Mouse (Mus musculus) neural tube, embryonic 14.5 days (tissue): Measurements from ENCODE around the gene Tnfrsf1b. TPM values are rescaled to one million over a fixed set of nuclear protein-coding genes. Genes with fewer than 3 reads are reported as not detected.

Experiments used
- ATAC-seq: fragments of 200-750 bp; cut with Nextera tagmentation; 2 replicates; pipeline ENCODE4 v1.8.0; 2017; ENCODE audit warnings: low read depth, mild to moderate bottlenecking, moderate TSS enrichment, moderate library complexity
- H3K27ac ChIP-seq: fragments of 300-500 bp; sonication (generic); 2 replicates; pipeline ENCODE4 v1.5.1; 2014; ENCODE audit warnings: low read depth, mild to moderate bottlenecking, control low read depth, low read length, moderate library complexity, mixed read lengths
- H3K27me3 ChIP-seq: fragments of 300-500 bp; sonication (generic); 2 replicates; pipeline ENCODE4 v1.6.1; 2014; ENCODE audit warnings: low read length; ENCODE audit not compliant: control insufficient read depth, insufficient read depth
- H3K36me3 ChIP-seq: fragments of 300-500 bp; sonication (generic); 2 replicates; pipeline ENCODE4 v1.6.1; 2014; ENCODE audit warnings: low read length, mixed read lengths; ENCODE audit not compliant: control insufficient read depth, insufficient read depth
- H3K4me1 ChIP-seq: fragments of 300-500 bp; sonication (generic); 2 replicates; pipeline ENCODE4 v1.6.1; 2014; ENCODE audit warnings: low read length; ENCODE audit not compliant: control insufficient read depth, insufficient read depth
- H3K4me2 ChIP-seq: fragments of 300-500 bp; sonication (generic); 2 replicates; pipeline ENCODE4 v1.6.1; 2014; ENCODE audit warnings: mild to moderate bottlenecking, low read depth, low read length, control low read depth
- H3K4me3 ChIP-seq: fragments of 300-500 bp; sonication (generic); 2 replicates; pipeline ENCODE4 v1.5.1; 2014; ENCODE audit warnings: low read depth, low read length, control low read depth, mixed read lengths
- H3K9ac ChIP-seq: fragments of 300-500 bp; sonication (generic); replicated peaks from 2 replicates; pipeline ENCODE4 v1.6.1; 2014; ENCODE audit warnings: low read depth, mild to moderate bottlenecking, control low read depth, low read length, mixed read lengths
- H3K9me3 ChIP-seq: fragments of 300-500 bp; sonication (generic); 2 replicates; pipeline ENCODE4 v1.6.1; 2016; ENCODE audit warnings: low read length; ENCODE audit not compliant: control insufficient read depth
- WGBS: fragments of 180-500 bp; shearing (Covaris S2); extraction: QIAGEN DNeasy Blood & Tissue Kit; methylation state at CpG from one replicate; pipeline ENCODE4 v1.1.7; 2014; 5-methylcytosine and 5-hydroxymethylcytosine counted together
- polyA plus RNA-seq: library from polyadenylated mRNA; unstranded; fragments of >200 nt; fragmentation: Nextera tagmentation; extraction: Ambion mirVana; gene quantifications from 2 replicates; pipeline ENCODE4 v1.2.1, GENCODE M21; 2014

The Tnfrsf1b gene
- polyA plus RNA-seq, 1 experiment from 2014 or later: 3.6 TPM

DNA sequence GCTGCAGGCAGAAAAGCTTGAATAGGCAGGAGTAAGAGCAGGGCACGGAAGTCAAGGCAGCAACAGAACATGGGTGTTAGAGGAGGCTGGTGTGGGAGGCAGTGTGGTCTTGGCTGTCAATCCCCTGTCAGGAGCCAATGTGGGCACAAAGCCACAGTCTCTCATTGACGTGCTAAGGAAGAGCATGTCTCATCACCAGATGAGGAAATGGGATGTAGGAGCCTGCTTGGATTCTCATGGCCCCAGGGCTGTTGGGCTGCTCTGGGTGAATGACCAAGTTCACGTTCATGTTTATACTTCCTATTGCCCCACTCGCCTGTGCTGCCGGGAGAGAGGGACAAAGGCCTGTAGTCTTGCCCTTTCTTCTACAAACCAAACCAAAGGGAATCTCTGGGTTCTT is 28.8 kb downstream of the Tnfrsf1b start:
- H3K9me3 ChIP-seq: no peaks in the 10 kb centered on the region
- ATAC-seq: no peak
- H3K4me3 ChIP-seq: no peak overlapping the region
- WGBS: 71% methylated on average over 5 of the region's 5 CpGs
- no peak overlapping the region for H3K4me2 ChIP-seq
- no peak overlapping the region for H3K9ac ChIP-seq
- no peaks in the 10 kb centered on the region for H3K27me3 ChIP-seq
- no peaks in the 10 kb centered on the region for H3K4me1 ChIP-seq
- H3K27ac ChIP-seq: no peak overlapping the region
- no peaks in the 10 kb centered on the region for H3K36me3 ChIP-seq

GRCm38 (mm10) chr4:145217046-145217445 is 29.6 kb downstream of the Tnfrsf1b start:
- H3K9ac ChIP-seq: no peak overlapping the region
- ATAC-seq: no peak
- H3K4me1 ChIP-seq: no peaks in the 10 kb centered on the region
- H3K4me3 ChIP-seq: no peak overlapping the region
- no peaks in the 10 kb centered on the region for H3K27me3 ChIP-seq
- H3K4me2 ChIP-seq: no peak overlapping the region
- H3K36me3 ChIP-seq: no peaks in the 10 kb centered on the region
- 60% methylated on average over 6 of the region's 6 CpGs for WGBS
- H3K27ac ChIP-seq: no peak overlapping the region
- H3K9me3 ChIP-seq: no peaks in the 10 kb centered on the region

DNA sequence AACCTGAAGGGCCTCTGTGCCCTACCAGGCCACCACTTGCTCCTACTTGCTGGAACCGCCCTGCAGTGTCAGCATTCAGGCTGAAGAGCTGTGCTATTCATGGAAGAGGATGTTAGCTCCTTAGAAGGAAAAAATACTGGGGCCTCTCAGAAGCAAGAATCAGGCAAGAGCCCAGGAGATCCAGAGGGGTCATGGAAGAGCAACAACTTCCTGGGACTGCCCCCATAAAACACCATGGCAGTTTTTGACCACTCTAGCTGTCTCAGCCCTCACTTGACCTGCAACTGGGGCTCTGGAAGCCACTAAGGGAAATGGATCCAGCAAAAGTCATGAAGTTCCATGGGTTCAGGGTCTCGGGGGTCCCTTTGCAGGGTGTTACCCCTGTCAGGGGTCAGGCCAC is 31.3 kb downstream of the Tnfrsf1b start:
- Histone ChIP-seq H3K36me3 (no peaks in the 10 kb centered on the region), H3K9me3 (no peaks in the 10 kb centered on the region), H3K27ac (no peak overlapping the region), H3K27me3 (no peaks in the 10 kb centered on the region), H3K9ac (no peak overlapping the region), H3K4me2 (no peak overlapping the region), H3K4me1 (no peaks in the 10 kb centered on the region), H3K4me3 (no peak overlapping the region)
- no peak for ATAC-seq
- 87% methylated on average over 2 of the region's 2 CpGs for WGBS

GRCm38 (mm10) chr4:145214786-145215174 is 31.9 kb downstream of the Tnfrsf1b start:
- WGBS: 40% methylated on average over 6 of the region's 6 CpGs
- no peak overlapping the region for H3K4me3 ChIP-seq

DNA sequence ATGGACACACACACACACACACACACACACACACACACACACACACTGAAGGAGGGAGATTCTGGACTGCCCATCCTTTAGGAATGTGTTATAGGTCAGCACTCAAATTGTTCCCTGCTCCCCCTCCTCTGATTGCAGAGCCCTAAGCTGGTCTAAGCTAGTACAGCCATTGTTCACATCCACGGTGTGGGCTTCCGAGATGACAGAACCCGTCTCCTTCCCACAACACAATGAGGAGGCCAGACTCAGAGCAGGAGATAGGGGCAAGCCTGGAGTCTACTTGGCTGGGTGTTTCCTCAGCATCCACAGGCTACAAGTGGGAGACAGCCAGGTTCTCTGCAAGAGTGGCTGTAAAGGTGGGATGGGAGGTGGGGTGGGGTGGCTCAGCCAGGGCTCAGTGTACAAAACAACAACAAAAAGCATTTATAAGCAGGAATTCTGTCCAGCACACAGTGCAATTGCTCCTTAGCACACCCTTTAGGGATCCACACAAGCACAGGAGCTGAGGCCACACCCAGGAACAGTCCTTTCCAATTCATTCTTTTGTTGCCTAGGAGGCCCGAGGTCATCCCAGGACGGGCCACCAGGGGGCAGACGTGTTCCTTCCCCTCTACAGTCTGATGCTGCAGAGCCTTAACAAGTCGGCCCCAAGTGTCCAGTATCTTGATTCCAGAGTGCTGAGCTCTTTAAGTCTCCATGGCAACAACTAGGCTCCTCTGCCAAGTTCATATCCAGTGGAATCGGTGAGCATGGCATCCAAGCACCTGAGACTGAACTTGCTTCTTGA is 32.5 kb downstream of the Tnfrsf1b start:
- Histone ChIP-seq H3K9ac (no peak overlapping the region; the same call in 1 of the 2 replicates), H3K4me2 (no peak overlapping the region), H3K4me1 (no peaks in the 10 kb centered on the region), H3K4me3 (no peak overlapping the region), H3K27ac (no peak overlapping the region), H3K27me3 (no peaks in the 10 kb centered on the region), H3K36me3 (no peaks in the 10 kb centered on the region), H3K9me3 (no peaks in the 10 kb centered on the region)
- WGBS: 36% methylated on average over 8 of the region's 8 CpGs
- peak; percentile 93 for ATAC-seq

More at GRCm38 (mm10) chr4:145214786-145215174, 31.9 kb downstream of the Tnfrsf1b start:
- H3K9me3 ChIP-seq: no peaks in the 10 kb centered on the region
- peak; percentile 62 for ATAC-seq
- no peak overlapping the region; the same call in 1 of the 2 replicates for H3K9ac ChIP-seq
- H3K27me3 ChIP-seq: no peaks in the 10 kb centered on the region
- H3K4me1 ChIP-seq: no peaks in the 10 kb centered on the region
- H3K4me2 ChIP-seq: no peak overlapping the region
- H3K36me3 ChIP-seq: no peaks in the 10 kb centered on the region
- H3K27ac ChIP-seq: no peak overlapping the region

DNA sequence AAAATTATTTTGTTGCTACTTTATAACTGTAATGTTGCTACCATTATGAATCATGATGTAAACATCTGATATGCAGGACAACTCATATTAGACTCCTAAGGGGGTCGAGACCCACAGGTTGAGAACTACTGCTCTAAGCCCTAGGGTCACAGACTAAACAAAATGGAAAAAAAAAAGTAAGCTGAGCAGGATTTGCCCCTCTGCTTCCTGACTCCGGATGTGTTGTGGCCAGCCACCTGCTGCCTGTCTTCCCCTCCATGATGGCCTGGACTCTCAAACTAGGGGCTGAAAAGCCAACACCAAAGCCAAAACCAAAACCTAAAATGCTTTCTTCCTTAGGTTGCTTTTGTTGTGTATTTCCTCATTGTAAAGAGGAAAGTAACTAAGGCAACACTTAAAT is 35.6 kb downstream of the Tnfrsf1b start:
- ATAC-seq: no peak
- 77% methylated on average over 2 of the region's 2 CpGs for WGBS
- no peaks in the 10 kb centered on the region for H3K4me1 ChIP-seq
- H3K4me3 ChIP-seq: no peak overlapping the region
- H3K9me3 ChIP-seq: no peaks in the 10 kb centered on the region
- H3K36me3 ChIP-seq: no peaks in the 10 kb centered on the region
- H3K4me2 ChIP-seq: no peak overlapping the region
- H3K9ac ChIP-seq: no peak overlapping the region
- H3K27me3 ChIP-seq: no peaks in the 10 kb centered on the region
- H3K27ac ChIP-seq: no peak overlapping the region

DNA sequence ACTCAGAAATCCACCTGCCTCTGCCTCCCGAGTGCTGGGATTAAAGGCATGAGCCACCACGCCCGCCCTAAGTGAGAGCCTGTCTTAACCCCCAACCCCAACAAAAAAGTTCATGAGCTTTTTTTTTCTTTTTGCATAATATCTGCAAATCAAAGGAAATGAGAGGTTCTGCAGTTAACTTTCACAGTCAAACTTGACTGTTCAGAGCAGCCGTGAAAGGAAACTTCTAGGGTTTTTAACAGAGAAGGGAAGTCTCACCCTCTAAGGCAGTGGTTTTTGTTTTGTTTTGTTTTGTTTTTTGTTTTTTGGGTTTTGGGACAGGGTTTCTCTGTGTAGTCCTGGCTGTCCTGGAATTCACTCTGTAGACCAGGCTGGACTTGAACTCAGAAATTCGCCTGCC is 36.1 kb downstream of the Tnfrsf1b start:
- Histone ChIP-seq H3K4me2 (no peak overlapping the region), H3K36me3 (no peaks in the 10 kb centered on the region), H3K4me3 (no peak overlapping the region), H3K9me3 (no peaks in the 10 kb centered on the region), H3K27me3 (no peaks in the 10 kb centered on the region), H3K27ac (no peak overlapping the region), H3K4me1 (no peaks in the 10 kb centered on the region), H3K9ac (no peak overlapping the region)
- WGBS: 93% methylated on average over 5 of the region's 5 CpGs
- no peak for ATAC-seq

DNA sequence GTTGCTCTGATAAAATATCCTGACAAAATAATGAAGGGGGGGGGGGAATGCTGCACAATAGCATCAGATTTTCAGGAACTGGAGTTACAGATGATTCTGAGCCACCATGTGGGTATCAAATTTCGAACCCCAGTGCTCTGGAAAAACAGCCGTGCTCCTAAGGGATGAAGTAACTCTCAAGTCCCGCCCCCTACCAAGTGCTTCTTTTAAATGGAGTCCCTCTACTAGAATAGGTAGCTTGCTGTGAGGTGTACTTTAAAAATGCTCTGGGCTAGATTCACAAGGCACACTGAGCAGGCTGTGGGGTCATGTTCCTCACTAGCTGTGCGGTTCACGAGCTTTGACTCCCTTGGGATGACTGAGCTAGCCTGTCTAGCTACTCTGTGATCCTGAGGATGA is 37.0 kb downstream of the Tnfrsf1b start:
- no peak for ATAC-seq
- 37% methylated on average over 5 of the region's 5 CpGs for WGBS

GRCm38 (mm10) chr4:145209076-145209689 is 37.5 kb downstream of the Tnfrsf1b start:
- ATAC-seq: no peak
- Histone ChIP-seq H3K36me3 (no peaks in the 10 kb centered on the region), H3K27ac (no peak overlapping the region), H3K4me1 (no peaks in the 10 kb centered on the region), H3K4me3 (no peak overlapping the region), H3K9me3 (no peaks in the 10 kb centered on the region), H3K9ac (no peak overlapping the region), H3K4me2 (no peak overlapping the region), H3K27me3 (no peaks in the 10 kb centered on the region)
- WGBS: 83% methylated on average over 6 of the region's 6 CpGs

More for the DNA sequence above, 37.0 kb downstream of the Tnfrsf1b start:
- Histone ChIP-seq H3K4me3 (no peak overlapping the region), H3K36me3 (no peaks in the 10 kb centered on the region), H3K27me3 (no peaks in the 10 kb centered on the region), H3K27ac (no peak overlapping the region), H3K9ac (no peak overlapping the region), H3K4me2 (no peak overlapping the region), H3K4me1 (no peaks in the 10 kb centered on the region), H3K9me3 (no peaks in the 10 kb centered on the region)
